Mouse (Mus musculus): ENCODE data around the gene Cabcoco1. TPM values are rescaled to one million over a fixed set of nuclear protein-coding genes. Genes with fewer than 3 reads are reported as not detected.
A peak's percentile ranks its signal among the peaks of the same experiment; 100 is the strongest.

Cabcoco1 gene
- polyA plus RNA-seq, 1 experiment, result 0.51 TPM

GRCm38 (mm10) chr10:68443132-68443531, 98.6 kb downstream of the Cabcoco1 start:
- Histone ChIP-seq H3K27ac (ENCODE audit: insufficient read depth, low read length) (0 out of 2 replicates have a peak overlapping the region, but pooled peaks have one; percentile 10), H3K4me1 (ENCODE audit: control insufficient read depth, insufficient read depth, low read length) (peaks cover 17% of the 10 kb centered on the region), H3K4me3 (ENCODE audit: insufficient read depth, low read length) (no peak overlapping the region)
- TF ChIP-seq CTCF (IDR thresholded peaks at IDR 0.05; ENCODE audit: borderline replicate concordance, insufficient read depth, low read length), result no peak
- TF ChIP-seq POLR2A (IDR thresholded peaks at IDR 0.05; ENCODE audit: low read depth, low read length), result no peak

- TF ChIP-seq CTCF (IDR thresholded peaks at IDR 0.05; ENCODE audit: borderline replicate concordance, insufficient read depth, low read length) (no peak), POLR2A (IDR thresholded peaks at IDR 0.05; ENCODE audit: low read depth, low read length) (no peak)
- peaks cover 17% of the 10 kb centered on the region for H3K4me1 ChIP-seq (ENCODE audit: control insufficient read depth, insufficient read depth, low read length)
- no peak overlapping the region for H3K4me3 ChIP-seq (ENCODE audit: insufficient read depth, low read length)
- H3K27ac ChIP-seq (ENCODE audit: insufficient read depth, low read length), result peak overlapping the region; percentile 60
Measured at GRCm38 (mm10) chr10:68442713-68443112, 99.0 kb downstream of the Cabcoco1 start.

GRCm38 (mm10) chr10:68441931-68442662, 99.6 kb downstream of the Cabcoco1 start:
- peak overlapping the region; percentile 70; the same call in 1 of the 2 replicates for H3K27ac ChIP-seq (ENCODE audit: insufficient read depth, low read length)
- peaks cover 17% of the 10 kb centered on the region for H3K4me1 ChIP-seq (ENCODE audit: control insufficient read depth, insufficient read depth, low read length)
- TF ChIP-seq CTCF (IDR thresholded peaks at IDR 0.05; ENCODE audit: borderline replicate concordance, insufficient read depth, low read length) (no peak), POLR2A (IDR thresholded peaks at IDR 0.05; ENCODE audit: low read depth, low read length) (no peak)
- H3K4me3 ChIP-seq (ENCODE audit: insufficient read depth, low read length), result no peak overlapping the region

- H3K4me1 ChIP-seq (ENCODE audit: control insufficient read depth, insufficient read depth, low read length), result peaks cover 7% of the 10 kb centered on the region
- TF ChIP-seq CTCF (IDR thresholded peaks at IDR 0.05; ENCODE audit: borderline replicate concordance, insufficient read depth, low read length) (no peak), POLR2A (IDR thresholded peaks at IDR 0.05; ENCODE audit: low read depth, low read length) (no peak)
- H3K27ac ChIP-seq (ENCODE audit: insufficient read depth, low read length), result peak overlapping the region; percentile 54
- no peak overlapping the region for H3K4me3 ChIP-seq (ENCODE audit: insufficient read depth, low read length)
Measured at GRCm38 (mm10) chr10:68440515-68440914, 101.2 kb downstream of the Cabcoco1 start.

GRCm38 (mm10) chr10:68435754-68436153, 105.9 kb downstream of the Cabcoco1 start:
- Histone ChIP-seq H3K27ac (ENCODE audit: insufficient read depth, low read length) (no peak overlapping the region), H3K4me1 (ENCODE audit: control insufficient read depth, insufficient read depth, low read length) (no peaks in the 10 kb centered on the region; the same call in 1 of the 2 replicates), H3K4me3 (ENCODE audit: insufficient read depth, low read length) (no peak overlapping the region)
- no peak for TF ChIP-seq POLR2A (IDR thresholded peaks at IDR 0.05; ENCODE audit: low read depth, low read length)
- TF ChIP-seq CTCF (IDR thresholded peaks at IDR 0.05; ENCODE audit: borderline replicate concordance, insufficient read depth, low read length), result no peak

GRCm38 (mm10) chr10:68435001-68435560, 106.6 kb downstream of the Cabcoco1 start:
- H3K4me1 ChIP-seq (ENCODE audit: control insufficient read depth, insufficient read depth, low read length), result no peaks in the 10 kb centered on the region; the same call in 1 of the 2 replicates

GRCm38 (mm10) chr10:68434045-68434639, 107.6 kb downstream of the Cabcoco1 start:
- no peak overlapping the region for H3K27ac ChIP-seq (ENCODE audit: insufficient read depth, low read length)
- TF ChIP-seq CTCF (IDR thresholded peaks at IDR 0.05; ENCODE audit: borderline replicate concordance, insufficient read depth, low read length) (no peak), POLR2A (IDR thresholded peaks at IDR 0.05; ENCODE audit: low read depth, low read length) (no peak)
- no peak overlapping the region for H3K4me3 ChIP-seq (ENCODE audit: insufficient read depth, low read length)
- H3K4me1 ChIP-seq (ENCODE audit: control insufficient read depth, insufficient read depth, low read length), result no peaks in the 10 kb centered on the region; the same call in 1 of the 2 replicates

More at GRCm38 (mm10) chr10:68435001-68435560, 106.6 kb downstream of the Cabcoco1 start:
- no peak overlapping the region for H3K27ac ChIP-seq (ENCODE audit: insufficient read depth, low read length)
- H3K4me3 ChIP-seq (ENCODE audit: insufficient read depth, low read length), result no peak overlapping the region
- TF ChIP-seq POLR2A (IDR thresholded peaks at IDR 0.05; ENCODE audit: low read depth, low read length) (no peak), CTCF (IDR thresholded peaks at IDR 0.05; ENCODE audit: borderline replicate concordance, insufficient read depth, low read length) (no peak)

- Histone ChIP-seq H3K4me3 (ENCODE audit: insufficient read depth, low read length) (no peak overlapping the region), H3K27ac (ENCODE audit: insufficient read depth, low read length) (no peak overlapping the region), H3K4me1 (ENCODE audit: control insufficient read depth, insufficient read depth, low read length) (no peaks in the 10 kb centered on the region; the same call in 1 of the 2 replicates)
- TF ChIP-seq CTCF (IDR thresholded peaks at IDR 0.05; ENCODE audit: borderline replicate concordance, insufficient read depth, low read length) (no peak), POLR2A (IDR thresholded peaks at IDR 0.05; ENCODE audit: low read depth, low read length) (no peak)
Measured at GRCm38 (mm10) chr10:68431346-68431745, 110.3 kb downstream of the Cabcoco1 start.

- Histone ChIP-seq H3K4me1 (ENCODE audit: control insufficient read depth, insufficient read depth, low read length) (no peaks in the 10 kb centered on the region; the same call in 1 of the 2 replicates), H3K27ac (ENCODE audit: insufficient read depth, low read length) (no peak overlapping the region), H3K4me3 (ENCODE audit: insufficient read depth, low read length) (no peak overlapping the region)
- TF ChIP-seq POLR2A (IDR thresholded peaks at IDR 0.05; ENCODE audit: low read depth, low read length), result no peak
Measured at GRCm38 (mm10) chr10:68430929-68431328, 110.8 kb downstream of the Cabcoco1 start.
